Mouse (Mus musculus) heart, adult 18-20 months (tissue): Measurements from ENCODE around the gene Gm8720. TPM values are rescaled to one million over a fixed set of nuclear protein-coding genes. Genes with fewer than 3 reads are reported as not detected.
"Not testable (repeated sequence)": the region's sequence is repeated elsewhere in the genome, so short reads cannot be mapped to it uniquely, and the experiment has no call there.

ENCODE experiments used
- DNase-seq, 2 experiments: peaks; one replicate each; pipeline ENCODE4 v3.0.0; 2021 to 2022; ENCODE audit warnings: mixed read lengths in 1 of 2
- long read RNA-seq, 2 experiments: library from polyadenylated mRNA; stranded (forward); transcript quantifications; one replicate each; pipeline ENCODE4 v2.0.0; 2021
- total RNA-seq, 2 experiments: library from RNA; stranded (reverse); gene quantifications; 2 replicates each; pipeline ENCODE4 v1.2.3; 2021

Gene Gm8720
- not detected for total RNA-seq
- long read RNA-seq, experiment 1, result 0 reads
- long read RNA-seq, experiment 2, result 0 reads

DNA sequence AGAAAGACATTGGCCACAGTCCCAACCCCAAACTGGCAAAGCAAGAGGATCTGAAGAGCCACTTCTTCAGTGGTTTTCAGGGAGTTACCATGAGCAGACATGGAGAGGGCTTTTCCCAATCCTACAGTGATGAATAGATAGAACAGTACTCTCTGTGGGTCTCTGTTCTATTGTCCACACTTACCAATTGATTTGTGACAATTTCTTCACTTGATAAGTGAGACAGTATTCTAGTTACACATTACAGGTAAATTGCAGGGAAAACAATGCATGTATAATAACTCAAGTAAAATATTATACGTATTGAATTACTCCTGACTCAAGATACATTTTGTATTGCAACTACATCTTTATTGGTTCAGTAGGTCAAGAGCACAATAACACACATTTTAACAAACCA lies at the start of gene Gm8720:
TSS of gene Gm8720 (minus strand) at position 101 of the 400 bp plus-strand sequence.
- not testable (repeated sequence) for DNase-seq

DNA sequence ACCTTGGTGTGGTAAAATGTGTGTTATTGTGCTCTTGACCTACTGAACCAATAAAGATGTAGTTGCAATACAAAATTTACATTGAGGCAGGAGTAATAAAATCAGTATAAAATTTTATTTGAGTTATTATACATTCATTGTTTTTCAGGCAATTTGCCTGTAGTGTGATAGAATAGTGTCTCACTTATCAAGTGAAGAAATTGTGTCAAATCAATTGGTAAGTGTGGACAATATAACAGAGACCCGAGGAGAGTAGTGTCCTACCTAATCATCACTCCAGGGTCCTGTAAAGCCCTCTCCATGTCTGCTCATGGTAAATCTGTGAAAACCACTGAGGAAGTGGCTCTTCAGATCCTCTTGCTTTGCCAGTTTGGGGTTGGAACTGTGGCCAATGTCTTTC lies 12.0 kb downstream of the Gm8720 start, which contains the start of gene Vmn1r163:
TSS of gene Vmn1r163 (plus strand) at position 301 of the 400 bp plus-strand sequence.
- DNase-seq, result not testable (repeated sequence)

DNA sequence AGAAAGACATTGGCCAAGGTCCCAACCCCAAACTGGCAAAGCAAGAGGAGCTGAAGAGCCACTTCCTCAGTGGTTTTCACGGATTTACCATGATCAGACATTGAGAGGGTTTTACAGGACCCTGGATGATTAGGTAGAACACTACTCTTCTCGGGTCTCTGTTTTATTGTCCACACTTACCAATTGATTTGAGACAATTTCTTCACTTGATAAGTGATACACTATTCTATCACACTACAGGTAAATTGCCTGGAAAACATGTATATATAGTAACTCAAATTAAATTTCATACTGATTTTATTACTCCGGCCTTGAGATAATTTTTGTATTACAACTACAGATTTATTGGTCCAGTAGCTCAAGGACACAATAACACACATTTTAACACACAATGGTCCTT lies 47.4 kb downstream of the Gm8720 start, which contains the start of gene Gm4216:
TSS of gene Gm4216 (minus strand) at position 101 of the 400 bp plus-strand sequence.
- DNase-seq, result not testable (repeated sequence)

Other genes starting within 250 kb of the Gm8720 start
- gene Vmn1r159, start 223.9 kb downstream of the Gm8720 start, total RNA-seq, result not detected
- gene Vmn1r160, start 196.2 kb downstream of the Gm8720 start, total RNA-seq, result not detected
- gene Gm4214, start 82.8 kb downstream of the Gm8720 start, total RNA-seq, result not detected
- gene Gm4216, start 47.5 kb downstream of the Gm8720 start, total RNA-seq, result not detected
- not detected for gene Vmn1r163, start 11.9 kb downstream of the Gm8720 start, total RNA-seq
- gene Gm10662, start 77.0 kb upstream of the Gm8720 start, total RNA-seq, result not detected
- gene Vmn1r165, start 149.9 kb upstream of the Gm8720 start, total RNA-seq, result not detected
- gene Vmn1r166, start 184.2 kb upstream of the Gm8720 start, total RNA-seq, result not detected
- gene Gm6902, start 211.4 kb upstream of the Gm8720 start, total RNA-seq, result not detected
- gene Nlrp4e, start 233.7 kb upstream of the Gm8720 start, total RNA-seq, result not detected